Mouse (Mus musculus) layer of hippocampus, adult 9-11 months (tissue): ENCODE data around the gene Mrc2.

Source experiments
- DNase-seq: peaks from one replicate; pipeline ENCODE4 v3.0.0; 2022

The Mrc2 gene

GRCm38 (mm10) chr11:105352152-105352551, 59.7 kb downstream of the Mrc2 start:
- DNase-seq: no peak

DNA sequence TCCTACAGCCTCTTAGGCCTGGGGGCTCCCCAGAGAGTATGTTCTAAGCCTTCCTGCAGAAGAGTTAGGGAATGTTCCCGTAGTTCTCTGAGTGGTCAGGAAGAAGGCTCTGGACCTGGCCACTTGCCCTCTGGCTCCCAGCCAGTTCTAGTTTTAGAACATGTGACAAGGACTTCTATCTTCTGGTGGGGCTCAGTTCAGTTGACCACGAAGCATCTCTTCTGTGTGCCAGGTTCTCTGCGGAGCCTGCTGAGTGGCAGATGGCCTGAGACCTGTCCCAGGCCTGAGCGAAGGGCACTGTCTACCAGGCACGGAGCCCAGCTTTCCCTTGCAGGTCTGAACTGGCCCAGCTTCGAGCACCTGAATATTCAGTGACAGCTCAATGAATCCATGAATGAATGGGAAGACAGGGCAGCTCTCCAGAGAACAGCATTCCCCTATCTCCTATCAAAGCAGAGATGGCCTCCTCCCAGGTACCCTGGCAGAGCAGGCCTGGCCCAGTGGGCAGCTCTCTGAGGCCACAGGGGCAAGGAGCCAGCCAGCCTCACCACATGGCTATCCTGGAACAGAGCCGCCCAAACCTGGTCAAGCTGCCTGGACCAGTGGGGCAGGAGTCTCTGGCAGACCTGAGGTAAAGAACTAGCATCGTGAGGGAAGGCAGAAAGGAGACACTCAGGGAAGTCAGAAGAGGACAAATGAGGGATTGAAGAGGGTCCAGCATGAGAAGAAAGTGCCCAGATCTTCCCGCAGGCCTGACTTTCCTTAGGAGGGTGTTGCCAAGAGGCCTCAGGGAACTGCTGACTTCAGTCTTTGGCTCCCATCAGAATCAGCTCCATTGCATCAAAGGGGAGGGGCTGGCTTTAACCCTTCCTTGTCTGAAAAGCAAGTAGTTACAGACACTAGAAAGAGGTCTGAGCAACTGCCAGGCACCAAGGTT, 60.8 kb downstream of the Mrc2 start:
- no peak for DNase-seq

GRCm38 (mm10) chr11:105353891-105354280, 61.4 kb downstream of the Mrc2 start:
- DNase-seq: no peak

DNA sequence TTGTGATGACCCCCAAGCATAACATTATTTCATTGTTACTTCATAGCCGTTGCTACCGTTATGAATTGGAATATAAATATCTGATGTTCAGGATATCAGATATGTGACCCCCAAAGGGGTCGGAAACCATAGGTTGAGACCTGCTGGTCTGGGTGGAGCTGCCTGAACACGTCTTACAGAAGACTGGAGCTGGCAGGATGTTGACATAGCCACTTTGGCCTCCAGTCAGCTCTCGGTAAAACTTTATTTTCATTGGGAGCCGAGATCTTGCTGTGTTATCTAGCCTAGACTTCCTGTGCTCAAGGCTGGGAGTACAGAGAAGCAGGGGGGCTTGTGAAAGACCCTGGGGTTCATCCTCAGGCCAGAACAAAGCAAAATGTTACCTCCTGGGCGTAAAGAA, 63.9 kb downstream of the Mrc2 start:
- DNase-seq: no peak

- no peak for DNase-seq
Observed at GRCm38 (mm10) chr11:105362041-105362765, 69.8 kb downstream of the Mrc2 start.

DNA sequence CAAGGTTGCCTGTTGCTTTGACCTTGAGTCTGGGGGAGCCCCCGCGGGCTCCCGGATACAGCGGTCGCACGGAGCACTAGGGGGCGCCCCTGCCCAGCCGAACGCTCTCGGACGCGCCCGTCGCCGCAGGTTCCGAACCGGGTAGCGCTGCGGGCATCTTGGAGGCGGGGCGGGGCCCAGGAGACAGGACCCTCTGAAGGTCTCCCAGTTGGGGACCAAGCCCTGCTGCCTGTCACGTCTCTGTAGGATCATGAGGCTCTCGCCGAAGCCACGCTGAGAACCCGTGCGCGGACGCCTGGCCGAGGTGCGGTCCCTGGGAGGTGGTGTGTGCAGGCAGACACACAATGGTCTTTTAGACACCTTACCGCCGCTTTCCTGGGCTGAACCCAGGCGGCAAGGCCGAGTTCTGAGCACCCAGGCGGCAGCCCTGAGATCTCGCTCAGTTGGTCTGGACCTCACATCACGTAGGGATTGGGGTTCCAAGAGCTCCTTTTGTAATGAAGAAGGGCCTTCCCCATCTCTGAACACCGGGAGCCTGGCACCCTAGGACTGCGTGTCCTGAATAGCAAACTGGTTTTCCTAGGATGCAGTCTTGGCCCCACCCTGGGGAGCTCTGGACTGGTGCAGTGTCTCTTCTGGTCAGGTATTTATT, 70.6 kb downstream of the Mrc2 start:
- DNase-seq: peak; percentile 65

GRCm38 (mm10) chr11:105363598-105364385, 71.3 kb downstream of the Mrc2 start:
- DNase-seq: peak; percentile 59

DNA sequence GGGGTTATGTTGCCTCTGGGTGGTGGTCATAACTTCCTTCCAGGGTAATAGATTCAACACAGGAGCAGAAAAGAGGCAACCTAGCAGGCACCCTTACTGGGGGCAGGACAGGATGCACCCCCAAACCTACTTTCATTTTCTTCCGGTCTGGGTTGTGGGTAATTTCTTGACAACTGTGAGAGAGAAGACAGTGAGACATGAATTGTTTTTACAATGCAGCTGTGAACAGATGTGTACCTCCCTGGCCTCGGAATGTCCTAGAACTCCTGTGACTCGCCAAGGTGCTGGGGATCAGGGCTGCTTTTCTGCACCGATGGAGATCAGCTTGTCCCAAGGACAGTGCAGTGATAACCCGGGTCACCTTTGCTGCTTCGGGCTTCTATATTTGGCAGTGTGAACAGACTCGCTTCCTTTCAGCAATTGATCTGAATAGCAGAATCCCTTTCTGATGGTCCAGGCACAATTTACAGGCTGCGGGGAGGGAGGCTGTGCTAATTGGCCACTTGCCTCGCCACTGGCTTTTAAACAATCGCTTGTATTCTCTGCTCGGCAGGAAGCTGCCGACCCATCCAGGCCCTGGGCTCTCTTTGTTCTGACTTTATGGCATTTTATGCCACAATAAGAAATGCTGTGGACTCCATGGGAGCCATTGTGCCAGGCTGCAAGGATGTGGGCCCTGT, 72.1 kb downstream of the Mrc2 start:
- peak; percentile 59 for DNase-seq

DNA sequence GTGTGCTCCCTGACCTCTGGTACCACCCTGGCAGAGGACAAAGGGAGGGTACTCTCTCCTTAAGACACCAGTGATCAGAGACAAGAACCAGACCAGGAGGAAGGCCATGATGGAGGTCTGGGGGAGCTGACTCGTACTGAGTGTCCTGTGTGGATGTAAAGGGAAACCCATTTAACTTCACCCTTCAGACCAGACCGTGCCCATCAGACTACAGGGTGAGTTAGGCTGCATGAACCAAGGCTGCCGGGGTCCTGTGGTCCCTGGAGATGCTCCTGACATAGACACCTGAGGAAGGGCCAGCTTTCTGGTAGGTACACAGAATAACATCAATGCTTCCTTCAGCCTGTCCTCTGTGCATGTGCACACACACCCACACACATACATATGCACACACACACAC, 73.2 kb downstream of the Mrc2 start:
- DNase-seq: no peak

GRCm38 (mm10) chr11:105366051-105366450, 73.6 kb downstream of the Mrc2 start:
- DNase-seq: no peak

DNA sequence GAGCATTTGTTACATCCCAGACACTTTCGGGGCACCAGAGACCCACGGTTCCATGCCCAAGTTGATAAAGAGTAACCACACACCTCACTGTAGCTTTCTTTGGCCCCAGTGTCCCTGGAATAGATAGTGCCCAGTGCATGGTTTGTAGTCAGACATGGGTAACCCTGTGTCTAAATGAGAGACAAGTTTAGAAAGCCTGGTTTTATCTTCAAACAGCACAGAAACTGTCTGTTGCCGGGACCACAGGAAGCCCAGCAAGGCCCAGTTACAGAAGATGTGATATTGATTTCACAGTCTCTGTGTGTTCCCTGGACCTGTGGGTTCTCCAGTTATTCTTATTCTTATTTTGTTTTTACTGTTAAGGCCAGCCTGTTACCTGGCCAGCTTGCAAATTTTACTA, 74.7 kb downstream of the Mrc2 start:
- DNase-seq: no peak

- DNase-seq: peak; percentile 35
Observed at GRCm38 (mm10) chr11:105368833-105369232, 76.4 kb downstream of the Mrc2 start.

DNA sequence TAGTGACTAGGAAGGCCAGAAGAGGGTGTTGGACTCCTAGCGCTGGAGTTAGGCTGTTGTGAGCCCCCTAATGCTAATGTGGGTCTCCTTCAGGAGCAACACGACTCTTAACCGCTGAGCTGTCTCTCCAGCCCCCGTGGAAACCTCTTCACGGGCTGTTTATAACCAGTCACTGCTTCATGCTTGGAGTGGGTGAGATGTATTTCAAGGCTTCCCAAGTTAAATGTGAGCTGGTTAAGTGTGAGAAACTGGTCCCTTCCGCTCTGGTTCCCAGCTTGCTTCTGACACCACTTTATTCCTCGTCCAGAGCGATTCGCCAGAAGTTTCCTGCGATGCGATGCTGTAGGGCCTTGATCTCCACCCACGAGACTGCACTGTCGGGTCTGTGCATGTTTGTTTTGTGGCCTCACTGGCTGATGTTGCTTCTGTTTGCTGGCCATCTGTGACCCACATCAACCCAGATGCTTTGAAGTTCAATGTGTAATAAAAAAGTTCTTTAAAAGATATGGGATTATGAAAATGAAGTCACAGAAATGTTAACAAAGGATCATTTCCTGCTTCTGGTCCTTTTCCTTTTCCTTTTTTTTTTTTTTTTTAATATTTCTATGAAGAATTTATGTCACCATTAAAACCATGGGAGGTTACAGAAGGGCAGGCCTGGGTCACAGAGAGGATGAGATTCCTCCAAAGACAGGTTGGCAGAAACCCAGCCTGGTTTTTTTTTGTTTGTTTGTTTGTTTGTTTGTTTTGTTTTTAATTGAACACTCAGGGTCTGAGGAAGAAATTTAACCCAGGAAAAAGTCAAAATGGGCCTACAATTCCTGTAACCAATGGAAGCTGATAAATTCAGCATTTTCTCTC, 77.3 kb downstream of the Mrc2 start:
- no peak for DNase-seq

GRCm38 (mm10) chr11:105371818-105372217, 79.4 kb downstream of the Mrc2 start:
- DNase-seq: no peak

- no peak for DNase-seq
Observed at GRCm38 (mm10) chr11:105373881-105374280, 81.4 kb downstream of the Mrc2 start.

DNA sequence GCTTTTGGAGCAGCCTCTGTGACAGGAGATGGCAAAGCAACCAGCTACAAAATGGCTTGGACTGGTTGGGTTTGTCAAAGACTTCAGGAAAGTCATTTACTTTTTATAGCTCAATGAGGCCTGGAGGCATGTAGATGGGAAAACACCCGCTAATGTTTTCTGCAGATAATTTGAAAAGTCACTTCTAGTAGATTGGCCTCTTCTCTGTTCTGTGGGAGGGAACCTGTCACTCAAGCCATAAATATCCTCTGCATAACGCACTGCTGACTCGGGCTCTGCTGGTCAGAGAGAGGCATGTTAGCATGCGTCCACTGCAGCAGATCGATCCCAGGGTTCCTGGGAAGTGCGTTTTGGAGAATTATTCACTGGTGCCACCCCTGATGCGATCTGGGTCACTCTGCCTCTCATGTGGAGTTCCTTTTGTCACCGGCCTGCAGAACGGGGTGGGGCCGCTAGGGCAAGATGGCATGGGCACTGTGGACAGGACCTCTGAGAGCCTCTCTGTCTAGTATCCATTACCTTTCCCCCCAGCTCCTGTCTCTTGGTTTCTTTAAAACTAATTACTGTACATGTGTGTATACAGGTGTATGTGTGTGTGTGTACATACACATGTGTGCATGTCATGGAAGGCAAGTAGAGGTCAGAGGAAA, 82.2 kb downstream of the Mrc2 start:
- no peak for DNase-seq

- DNase-seq: no peak
Observed at GRCm38 (mm10) chr11:105375821-105376235, 83.4 kb downstream of the Mrc2 start.

- no peak for DNase-seq
Observed at GRCm38 (mm10) chr11:105385266-105385665, 92.8 kb downstream of the Mrc2 start.

GRCm38 (mm10) chr11:105388636-105389035, 96.2 kb downstream of the Mrc2 start:
- DNase-seq: peak; percentile 57

- no peak for DNase-seq
Observed at GRCm38 (mm10) chr11:105390290-105390689, 97.8 kb downstream of the Mrc2 start.
